Mouse (Mus musculus): ENCODE measurements around the gene Yipf2. TPM values are rescaled to one million over a fixed set of nuclear protein-coding genes. Genes with fewer than 3 reads are reported as not detected.

The Yipf2 gene
- polyA plus RNA-seq, 1 experiment from 2014 or later: 19.4 TPM

DNA sequence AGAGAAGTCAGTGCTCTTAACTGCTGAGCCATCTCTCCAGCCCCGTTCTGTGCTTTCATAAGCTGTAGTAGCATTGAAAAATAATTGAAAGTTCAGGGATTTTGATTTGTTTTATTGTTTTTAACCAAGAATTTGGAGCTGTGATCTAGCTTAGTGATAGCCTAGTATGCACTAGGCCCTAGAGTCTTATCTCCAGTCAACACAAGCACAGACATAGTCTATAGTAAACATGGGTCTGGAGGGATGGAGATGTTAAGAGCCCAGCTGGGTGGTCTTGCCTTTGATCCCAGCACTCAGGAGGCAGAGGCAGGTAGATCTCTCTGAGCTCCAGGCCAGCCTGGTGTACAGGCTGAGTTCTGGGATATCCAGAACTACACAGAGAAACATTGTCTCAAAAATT, 30.0 kb upstream of the Yipf2 start:
- Histone ChIP-seq H3K27me3 (ENCODE audit: control insufficient read depth, insufficient read depth, low read length) (no peaks in the 10 kb centered on the region), H3K9ac (replicated peaks; ENCODE audit: low read length) (no peak overlapping the region), H3K4me2 (ENCODE audit: low read length) (no peak overlapping the region), H3K9me3 (ENCODE audit: control insufficient read depth, low read length) (no peaks in the 10 kb centered on the region), H3K27ac (replicated peaks; ENCODE audit: low read depth, low read length) (no peak overlapping the region), H3K36me3 (ENCODE audit: control insufficient read depth, insufficient read depth, low read length) (no peaks in the 10 kb centered on the region; the same call in none of the 2 replicates), H3K4me3 (replicated peaks; ENCODE audit: low read depth, low read length) (no peak overlapping the region), H3K4me1 (ENCODE audit: control insufficient read depth, insufficient read depth, low read length) (peaks cover 20% of the 10 kb centered on the region)
- 96% methylated on average over 1 of the region's 1 CpGs for WGBS
- DNase-seq: no peak
- no peak for ATAC-seq (ENCODE audit: low FRiP score, low TSS enrichment)

DNA sequence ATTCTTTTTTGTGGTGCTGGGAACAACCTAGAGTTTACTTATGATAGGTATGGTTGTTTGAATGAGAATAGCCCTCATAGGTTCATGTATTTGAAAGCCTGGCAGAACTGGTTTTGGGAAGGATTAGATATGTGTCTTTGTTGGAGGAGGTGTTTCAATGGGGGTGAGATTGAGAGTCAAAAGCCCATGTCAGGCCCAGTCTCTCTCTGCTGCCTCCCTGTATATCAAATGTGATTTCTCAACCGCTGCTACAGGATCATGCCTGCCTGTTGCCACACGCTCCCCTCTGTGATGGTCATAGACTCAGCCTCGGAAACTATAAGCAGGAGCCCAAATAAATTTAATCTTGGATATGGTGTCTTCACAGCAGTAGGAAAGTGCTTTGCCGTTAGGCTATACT, 27.6 kb upstream of the Yipf2 start:
- H3K4me1 ChIP-seq (ENCODE audit: control insufficient read depth, insufficient read depth, low read length): peaks cover 24% of the 10 kb centered on the region
- H3K4me3 ChIP-seq (replicated peaks; ENCODE audit: low read depth, low read length): no peak overlapping the region
- H3K27ac ChIP-seq (replicated peaks; ENCODE audit: low read depth, low read length): no peak overlapping the region
- WGBS: 90% methylated on average over 4 of the region's 4 CpGs
- no peaks in the 10 kb centered on the region for H3K27me3 ChIP-seq (ENCODE audit: control insufficient read depth, insufficient read depth, low read length)
- no peak overlapping the region for H3K9ac ChIP-seq (replicated peaks; ENCODE audit: low read length)
- H3K9me3 ChIP-seq (ENCODE audit: control insufficient read depth, low read length): no peaks in the 10 kb centered on the region
- H3K36me3 ChIP-seq (ENCODE audit: control insufficient read depth, insufficient read depth, low read length): no peaks in the 10 kb centered on the region; the same call in none of the 2 replicates
- DNase-seq (no peak), ATAC-seq (ENCODE audit: low FRiP score, low TSS enrichment) (no peak)
- no peak overlapping the region for H3K4me2 ChIP-seq (ENCODE audit: low read length)

DNA sequence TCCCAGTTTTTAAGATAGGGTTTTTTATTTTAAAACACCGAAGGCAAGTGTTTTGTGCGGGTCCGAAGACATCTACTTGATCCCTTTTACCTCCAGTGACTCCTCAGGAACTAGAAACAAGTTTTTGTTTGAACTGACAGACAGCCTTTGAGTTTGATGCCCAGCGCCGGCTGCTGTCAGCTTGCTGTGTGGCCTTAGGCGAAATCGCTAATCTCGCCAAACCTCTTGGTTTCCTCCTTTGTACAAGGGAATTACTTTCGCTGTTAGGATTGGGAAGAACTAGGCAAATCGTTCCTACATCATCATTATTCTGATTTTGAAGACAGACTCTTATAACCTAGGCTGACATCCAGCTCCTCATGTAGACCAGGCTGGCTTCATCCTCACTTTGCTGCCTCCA, 24.4 kb upstream of the Yipf2 start:
- ATAC-seq (ENCODE audit: low FRiP score, low TSS enrichment) (no peak), DNase-seq (peak; percentile 73)
- H3K9me3 ChIP-seq (ENCODE audit: control insufficient read depth, low read length): no peaks in the 10 kb centered on the region
- peak overlapping the region; percentile 96 for H3K9ac ChIP-seq (replicated peaks; ENCODE audit: low read length)
- WGBS: 3% methylated on average over 10 of the region's 10 CpGs
- peak overlapping the region; percentile 70 for H3K4me2 ChIP-seq (ENCODE audit: low read length)
- no peaks in the 10 kb centered on the region for H3K27me3 ChIP-seq (ENCODE audit: control insufficient read depth, insufficient read depth, low read length)
- no peaks in the 10 kb centered on the region; the same call in none of the 2 replicates for H3K36me3 ChIP-seq (ENCODE audit: control insufficient read depth, insufficient read depth, low read length)
- H3K27ac ChIP-seq (replicated peaks; ENCODE audit: low read depth, low read length): peak overlapping the region; percentile 99
- peak overlapping the region; percentile 76 for H3K4me3 ChIP-seq (replicated peaks; ENCODE audit: low read depth, low read length)
- H3K4me1 ChIP-seq (ENCODE audit: control insufficient read depth, insufficient read depth, low read length): peaks cover 21% of the 10 kb centered on the region

DNA sequence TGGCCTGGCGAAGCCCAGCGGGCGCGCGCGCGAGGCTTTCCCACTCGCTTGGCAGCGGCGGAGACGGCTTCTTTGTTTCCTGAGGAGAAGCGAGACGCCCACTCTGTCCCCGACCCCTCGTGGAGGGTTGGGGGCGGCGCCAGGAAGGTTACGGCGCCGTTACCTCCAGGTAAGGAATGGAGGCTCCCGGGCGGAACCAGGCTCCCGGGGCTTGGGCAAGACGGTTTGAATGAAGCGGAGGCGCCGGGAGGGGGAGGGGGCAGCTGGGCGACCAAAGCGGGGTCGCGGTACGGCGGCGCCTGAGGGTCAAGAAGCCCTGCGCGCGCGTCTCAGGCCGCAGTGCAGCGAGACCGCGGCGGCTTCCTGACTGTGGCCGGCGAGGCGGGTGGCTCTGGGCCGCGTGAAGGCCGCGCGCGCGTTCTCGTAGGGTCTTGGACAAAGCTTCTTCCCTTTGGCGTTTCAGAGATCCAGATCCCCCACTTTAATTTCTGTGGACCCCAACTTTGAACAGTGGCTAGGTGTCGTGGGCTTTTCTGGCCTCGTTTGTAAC, 23.7 kb upstream of the Yipf2 start:
- DNase-seq (peak; percentile 93), ATAC-seq (ENCODE audit: low FRiP score, low TSS enrichment) (peak; percentile 82)
- no peaks in the 10 kb centered on the region for H3K27me3 ChIP-seq (ENCODE audit: control insufficient read depth, insufficient read depth, low read length)
- H3K9ac ChIP-seq (replicated peaks; ENCODE audit: low read length): peak overlapping the region; percentile 96
- H3K4me1 ChIP-seq (ENCODE audit: control insufficient read depth, insufficient read depth, low read length): peaks cover 21% of the 10 kb centered on the region
- H3K27ac ChIP-seq (replicated peaks; ENCODE audit: low read depth, low read length): peak overlapping the region; percentile 99
- WGBS: under 1% methylated on average over 52 of the region's 57 CpGs
- H3K4me3 ChIP-seq (replicated peaks; ENCODE audit: low read depth, low read length): peak overlapping the region; percentile 76
- no peaks in the 10 kb centered on the region for H3K9me3 ChIP-seq (ENCODE audit: control insufficient read depth, low read length)
- H3K36me3 ChIP-seq (ENCODE audit: control insufficient read depth, insufficient read depth, low read length): no peaks in the 10 kb centered on the region; the same call in none of the 2 replicates
- H3K4me2 ChIP-seq (ENCODE audit: low read length): peak overlapping the region; percentile 70

DNA sequence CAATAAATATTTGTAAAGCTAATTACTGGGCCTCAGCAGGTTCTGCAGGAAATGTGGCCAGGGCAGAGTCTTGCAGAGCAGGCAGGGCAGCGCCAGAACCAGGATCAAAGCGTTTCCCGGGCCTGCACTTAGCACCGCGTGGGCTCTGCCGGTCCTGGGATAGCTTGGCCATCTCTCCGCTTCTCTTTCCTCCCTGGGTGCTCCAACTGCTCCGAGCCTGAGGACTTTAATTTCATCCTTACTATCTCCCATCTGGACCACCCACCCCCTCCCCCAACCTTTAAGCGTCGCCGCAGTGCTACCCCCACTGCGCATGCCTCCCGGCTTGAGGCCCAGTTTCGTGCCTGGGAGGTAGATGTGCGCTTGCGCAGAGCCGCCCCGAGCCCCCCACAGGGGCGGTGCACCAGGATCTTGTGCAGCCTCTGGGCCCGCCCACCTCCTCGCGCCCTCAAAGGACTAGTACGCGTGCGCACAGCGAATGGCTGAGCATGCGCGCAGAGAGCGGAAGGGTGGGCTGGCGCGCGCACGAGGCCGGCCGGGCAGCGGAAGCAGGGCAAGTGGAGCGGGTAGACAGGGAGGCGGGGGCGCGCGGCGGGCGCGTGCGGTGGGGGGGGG, 23.1 kb upstream of the Yipf2 start, which contains the start of gene Smarca4:
Gene Smarca4 (plus strand): TSS at position 553 of the 615 bp plus-strand sequence.
- peak; percentile 93 for ATAC-seq (ENCODE audit: low FRiP score, low TSS enrichment)
- under 1% methylated on average over 42 of the region's 45 CpGs for WGBS
- peak within 1 kb of the TSS; percentile 73 for H3K4me2 ChIP-seq (ENCODE audit: low read length)
- peak within 1 kb of the TSS; percentile 96 for H3K9ac ChIP-seq (replicated peaks; ENCODE audit: low read length)
- H3K4me3 ChIP-seq (replicated peaks; ENCODE audit: low read depth, low read length): peak within 1 kb of the TSS; percentile 76
- peak within 1 kb of the TSS; percentile 99 for H3K27ac ChIP-seq (replicated peaks; ENCODE audit: low read depth, low read length)
- H3K4me1 ChIP-seq (ENCODE audit: control insufficient read depth, insufficient read depth, low read length): peaks cover 17% of the 10 kb centered on the region
- peak; percentile 100 for DNase-seq
- no peaks in the 10 kb centered on the region for H3K9me3 ChIP-seq (ENCODE audit: control insufficient read depth, low read length)
- no peaks in the 10 kb centered on the region for H3K27me3 ChIP-seq (ENCODE audit: control insufficient read depth, insufficient read depth, low read length)
- H3K36me3 ChIP-seq (ENCODE audit: control insufficient read depth, insufficient read depth, low read length): no peaks in the 10 kb centered on the region; the same call in none of the 2 replicates

DNA sequence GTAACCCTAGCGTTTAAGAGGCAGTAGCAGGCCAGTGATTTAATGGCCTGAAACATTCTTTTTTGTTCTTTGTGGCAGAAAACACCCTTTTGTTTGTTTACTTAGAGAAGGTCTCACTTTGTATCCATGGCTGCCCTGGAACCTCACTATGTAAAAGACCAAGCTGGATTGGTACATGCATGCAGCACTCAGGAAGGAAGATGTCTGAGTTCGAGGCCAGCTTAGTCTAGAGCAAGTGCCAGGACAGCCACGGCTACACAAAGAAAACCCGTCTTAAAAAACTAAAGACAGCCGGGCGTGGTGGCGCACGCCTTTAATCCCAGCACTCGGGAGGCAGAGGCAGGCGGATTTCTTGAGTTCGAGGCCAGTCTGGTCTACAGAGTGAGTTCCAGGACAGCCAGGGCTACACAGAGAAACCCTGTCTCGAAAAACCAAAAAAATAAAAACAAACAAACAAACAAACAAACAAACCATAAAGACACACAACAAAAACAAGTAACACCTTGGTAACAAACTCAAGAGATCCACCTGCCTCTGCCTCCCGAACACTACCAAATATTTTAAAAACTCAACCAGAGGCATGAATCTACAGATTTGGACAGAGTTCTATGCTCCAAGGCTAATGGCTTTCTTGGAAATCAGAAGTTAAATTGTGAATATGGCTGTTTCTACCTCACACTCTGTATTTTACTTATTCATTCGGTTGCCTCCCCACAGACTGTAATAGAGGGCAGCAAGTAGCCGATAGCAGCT, 22.4 kb upstream of the Yipf2 start:
- H3K36me3 ChIP-seq (ENCODE audit: control insufficient read depth, insufficient read depth, low read length): no peaks in the 10 kb centered on the region; the same call in none of the 2 replicates
- 81% methylated on average over 15 of the region's 15 CpGs for WGBS
- DNase-seq: no peak
- peaks cover 16% of the 10 kb centered on the region for H3K4me1 ChIP-seq (ENCODE audit: control insufficient read depth, insufficient read depth, low read length)
- H3K27me3 ChIP-seq (ENCODE audit: control insufficient read depth, insufficient read depth, low read length): no peaks in the 10 kb centered on the region
- peak overlapping the region; percentile 76 for H3K4me3 ChIP-seq (replicated peaks; ENCODE audit: low read depth, low read length)
- ATAC-seq (ENCODE audit: low FRiP score, low TSS enrichment): no peak
- H3K9ac ChIP-seq (replicated peaks; ENCODE audit: low read length): peak overlapping the region; percentile 96
- peak overlapping the region; percentile 73 for H3K4me2 ChIP-seq (ENCODE audit: low read length)
- H3K27ac ChIP-seq (replicated peaks; ENCODE audit: low read depth, low read length): peak overlapping the region; percentile 99
- H3K9me3 ChIP-seq (ENCODE audit: control insufficient read depth, low read length): no peaks in the 10 kb centered on the region

DNA sequence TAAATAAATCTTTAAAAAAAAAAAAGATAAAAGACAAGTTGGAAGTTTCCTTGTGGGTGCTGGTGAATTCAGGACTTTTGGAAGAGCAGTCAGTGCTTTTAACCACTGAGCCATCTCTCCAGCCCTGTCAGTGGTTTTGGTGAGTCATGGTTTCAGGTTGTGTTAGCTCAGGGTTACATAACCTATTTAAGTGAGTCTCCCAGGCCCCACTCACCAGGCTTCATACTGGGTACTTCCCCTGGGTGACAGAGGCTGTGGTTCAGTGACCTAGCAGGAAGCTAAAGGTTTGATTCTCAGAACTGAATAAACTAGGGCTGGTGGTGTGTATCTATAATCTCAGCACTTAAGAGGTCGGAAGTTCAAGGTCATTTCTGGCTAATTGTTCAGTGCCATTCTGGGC, 17.2 kb upstream of the Yipf2 start:
- H3K9ac ChIP-seq (replicated peaks; ENCODE audit: low read length): no peak overlapping the region
- H3K27ac ChIP-seq (replicated peaks; ENCODE audit: low read depth, low read length): no peak overlapping the region
- DNase-seq: no peak
- H3K4me1 ChIP-seq (ENCODE audit: control insufficient read depth, insufficient read depth, low read length): no peaks in the 10 kb centered on the region
- H3K9me3 ChIP-seq (ENCODE audit: control insufficient read depth, low read length): no peaks in the 10 kb centered on the region
- no peaks in the 10 kb centered on the region for H3K36me3 ChIP-seq (ENCODE audit: control insufficient read depth, insufficient read depth, low read length)
- no peak overlapping the region for H3K4me2 ChIP-seq (ENCODE audit: low read length)
- no peak for ATAC-seq (ENCODE audit: low FRiP score, low TSS enrichment)
- H3K27me3 ChIP-seq (ENCODE audit: control insufficient read depth, insufficient read depth, low read length): no peaks in the 10 kb centered on the region
- H3K4me3 ChIP-seq (replicated peaks; ENCODE audit: low read depth, low read length): no peak overlapping the region
- WGBS: 92% methylated on average over 1 of the region's 1 CpGs

DNA sequence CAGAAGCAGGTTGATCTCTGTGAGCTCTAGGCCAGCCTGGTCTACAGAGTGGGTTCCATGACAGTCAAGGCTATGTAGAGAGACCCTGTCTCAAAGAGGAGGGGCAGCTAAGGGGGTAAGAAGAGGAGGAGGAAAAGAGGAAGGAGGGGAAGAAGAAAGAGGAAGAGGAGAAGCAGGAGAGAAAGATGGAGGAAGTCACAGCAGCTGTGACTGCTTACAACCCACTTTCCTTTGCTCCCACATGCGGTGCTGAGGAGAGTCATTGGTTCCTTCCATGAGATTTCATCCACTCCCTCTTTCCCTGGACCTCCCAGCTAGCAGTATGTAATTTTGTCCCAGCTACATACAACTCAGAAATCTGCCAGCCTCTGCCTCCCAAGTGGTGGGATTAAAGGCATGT, 14.0 kb upstream of the Yipf2 start:
- no peak overlapping the region for H3K4me2 ChIP-seq (ENCODE audit: low read length)
- ATAC-seq (ENCODE audit: low FRiP score, low TSS enrichment) (no peak), DNase-seq (no peak)
- H3K36me3 ChIP-seq (ENCODE audit: control insufficient read depth, insufficient read depth, low read length): no peaks in the 10 kb centered on the region
- WGBS: 79% methylated on average over 1 of the region's 1 CpGs
- H3K9me3 ChIP-seq (ENCODE audit: control insufficient read depth, low read length): no peaks in the 10 kb centered on the region
- no peak overlapping the region for H3K27ac ChIP-seq (replicated peaks; ENCODE audit: low read depth, low read length)
- H3K4me1 ChIP-seq (ENCODE audit: control insufficient read depth, insufficient read depth, low read length): no peaks in the 10 kb centered on the region
- no peak overlapping the region for H3K4me3 ChIP-seq (replicated peaks; ENCODE audit: low read depth, low read length)
- no peak overlapping the region for H3K9ac ChIP-seq (replicated peaks; ENCODE audit: low read length)
- no peaks in the 10 kb centered on the region for H3K27me3 ChIP-seq (ENCODE audit: control insufficient read depth, insufficient read depth, low read length)
